Mouse (Mus musculus): ENCODE results near the gene Galr2.

The Galr2 gene

DNA sequence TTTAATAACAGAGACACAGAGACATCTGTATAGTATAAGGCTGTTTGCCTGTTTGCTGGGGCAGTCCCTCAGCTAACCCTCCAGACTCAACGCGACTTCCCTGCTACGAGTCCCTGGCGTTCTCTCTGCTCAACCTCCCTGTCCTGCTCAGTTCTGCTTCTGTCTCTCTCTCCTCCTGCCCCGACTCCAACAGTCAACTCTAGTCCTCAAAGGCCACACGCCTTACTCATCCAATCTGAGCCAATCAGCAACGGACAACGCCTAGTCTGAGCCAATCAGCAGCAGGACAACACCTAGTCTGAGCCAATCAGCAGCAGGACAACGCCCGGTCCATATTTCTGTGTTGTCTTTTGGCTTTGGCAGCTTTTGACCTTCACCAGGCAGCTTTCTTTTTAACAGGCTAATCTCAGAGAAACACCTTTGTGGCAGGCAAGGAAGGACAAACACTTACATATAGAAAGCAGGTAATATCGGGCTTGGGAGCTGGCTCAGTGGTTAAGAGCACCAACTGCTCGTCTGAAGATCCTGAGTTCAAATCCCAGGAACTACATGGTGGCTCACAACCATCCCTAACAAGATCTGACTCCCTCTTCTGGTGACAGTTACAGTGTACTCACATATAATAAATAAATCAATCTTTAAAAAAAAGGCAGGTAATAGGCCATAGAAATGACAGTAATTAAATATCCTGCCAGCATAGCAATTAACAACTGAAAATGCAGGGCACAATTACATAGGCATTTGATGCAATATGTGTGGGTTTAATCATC, 27.2 kb downstream of the Galr2 start:
- no peak for DNase-seq

DNA sequence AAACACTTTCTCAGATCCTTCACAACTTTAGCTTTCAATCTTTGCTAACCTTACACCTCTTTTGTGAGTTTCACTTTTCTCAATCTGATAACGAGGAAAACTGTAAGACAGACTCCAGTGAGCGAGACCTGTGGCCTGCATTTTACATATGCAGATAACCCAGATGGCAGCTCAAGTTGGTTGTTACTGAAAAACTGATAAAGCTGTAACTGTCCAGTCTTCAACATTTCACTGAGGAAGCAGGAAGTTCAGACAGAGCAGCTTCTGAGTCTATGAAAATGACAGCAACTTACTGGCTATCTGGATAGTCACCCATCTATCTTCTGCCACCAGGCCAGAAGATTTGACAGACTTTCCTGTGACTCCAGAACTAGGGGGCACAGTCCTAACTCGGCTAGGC, 28.9 kb downstream of the Galr2 start:
- DNase-seq = no peak

DNA sequence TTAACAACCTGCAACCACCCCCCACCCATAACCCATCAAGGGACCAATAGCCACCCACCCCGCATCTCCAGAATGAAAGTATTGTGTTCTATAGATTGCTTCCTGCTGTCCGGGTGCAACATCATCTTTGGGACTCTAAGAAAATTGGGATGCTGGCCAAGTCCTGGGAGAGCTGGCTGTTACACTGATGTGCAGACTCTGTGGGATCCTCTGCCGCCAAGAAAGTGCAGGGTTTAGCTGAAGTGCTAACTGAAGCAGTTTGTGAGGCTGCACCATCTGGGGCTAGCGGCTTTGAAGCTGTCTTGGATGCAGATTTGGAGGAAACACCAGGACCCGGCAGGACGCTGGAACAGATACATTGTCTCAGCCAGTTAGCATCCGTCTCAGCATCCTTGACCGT, 30.4 kb downstream of the Galr2 start:
- DNase-seq = no peak

DNA sequence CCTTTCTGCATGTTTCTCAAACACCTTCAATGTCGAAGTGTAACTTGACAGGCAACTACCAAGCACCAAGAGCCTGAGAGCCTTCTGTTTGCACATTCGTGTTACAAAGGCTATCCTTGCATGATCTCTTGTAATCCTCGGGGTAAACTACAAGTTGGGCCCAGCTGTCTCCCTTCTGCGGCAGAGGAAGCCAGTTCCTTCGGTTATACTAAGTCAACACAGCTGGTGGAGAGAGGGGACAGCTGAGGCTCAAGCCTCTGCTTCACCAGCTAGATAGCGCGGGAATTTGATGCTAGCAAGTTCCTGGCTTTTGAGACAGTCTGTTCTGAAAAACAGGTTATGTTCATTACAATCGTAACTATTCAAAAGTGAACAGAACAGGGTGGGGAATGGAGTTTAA, 31.6 kb downstream of the Galr2 start:
- DNase-seq = no peak

DNA sequence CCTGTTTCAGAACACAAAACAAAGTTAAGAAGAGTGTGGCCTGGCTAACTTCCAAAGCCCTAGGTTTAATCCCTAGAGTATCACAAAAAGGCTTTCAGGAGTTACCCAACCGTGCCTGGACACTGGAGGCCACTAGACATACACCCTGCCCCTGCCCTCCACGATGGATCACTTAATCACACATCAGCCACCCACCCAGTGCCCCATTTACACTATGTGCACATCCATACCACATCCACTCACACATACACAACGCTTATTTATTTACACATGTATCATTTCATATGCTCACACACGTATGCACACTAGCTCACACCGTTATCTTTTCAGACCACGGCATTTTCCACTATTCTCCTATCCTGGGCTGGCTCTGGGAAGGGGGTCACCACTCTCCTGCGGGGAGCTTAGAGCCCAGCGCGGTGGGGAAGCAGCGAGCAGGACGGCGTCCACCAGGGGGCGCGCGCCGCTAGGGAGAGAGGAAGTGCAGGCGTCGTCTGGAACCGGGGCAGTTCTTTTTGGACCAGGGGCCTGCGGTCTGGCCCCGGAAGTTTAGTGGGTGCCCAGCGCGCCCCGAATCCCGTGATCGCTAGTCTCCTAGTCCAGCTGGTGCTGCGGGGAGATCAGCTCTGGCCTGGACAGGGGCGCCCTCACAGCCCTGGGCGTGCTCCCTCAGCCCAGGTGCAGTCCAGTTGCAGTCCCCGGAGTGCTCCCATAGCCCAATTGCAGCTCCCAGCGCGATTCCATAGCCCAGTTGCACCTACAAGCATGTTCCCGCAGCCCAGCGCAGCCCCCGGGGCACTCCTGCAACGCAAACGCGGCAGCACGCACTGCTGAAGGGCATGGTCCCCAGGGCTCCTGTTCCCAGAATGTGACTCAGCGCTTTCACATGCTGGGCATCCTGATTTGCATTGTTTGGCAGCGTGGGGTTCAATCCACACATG, 38.2 kb downstream of the Galr2 start:
- peak; percentile 69 for DNase-seq

DNA sequence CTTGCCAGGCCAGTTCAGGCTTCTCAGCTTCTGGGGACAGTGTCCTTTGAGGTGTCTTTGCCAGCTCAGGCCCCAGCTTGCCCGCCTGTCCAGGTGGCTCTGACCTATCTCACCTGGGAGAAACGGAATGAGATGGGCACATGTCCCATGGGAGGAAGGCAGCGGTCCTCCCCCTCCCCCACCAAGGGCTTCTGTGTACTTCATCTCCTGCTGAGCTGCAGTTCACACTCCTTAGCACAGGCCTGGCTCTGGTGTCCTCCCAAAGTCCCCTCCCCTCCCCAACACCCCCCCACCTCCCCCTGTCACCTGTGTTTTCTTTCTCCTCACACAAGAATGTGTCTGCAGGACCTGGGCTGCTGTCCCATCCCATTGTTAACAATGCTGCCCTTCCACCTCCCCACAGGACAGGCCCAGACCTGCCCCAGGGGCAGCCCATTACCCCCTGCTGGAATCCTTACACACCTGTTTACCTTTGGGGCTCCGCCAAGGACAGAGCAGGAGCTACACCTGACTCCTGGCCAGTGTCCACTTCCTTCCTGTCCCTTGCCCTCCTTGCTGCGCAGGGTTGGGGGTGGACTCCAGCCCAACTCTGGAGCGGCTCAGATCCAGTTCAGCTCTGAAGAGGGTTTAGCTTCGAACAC, 46.3 kb downstream of the Galr2 start:
- no peak for DNase-seq

DNA sequence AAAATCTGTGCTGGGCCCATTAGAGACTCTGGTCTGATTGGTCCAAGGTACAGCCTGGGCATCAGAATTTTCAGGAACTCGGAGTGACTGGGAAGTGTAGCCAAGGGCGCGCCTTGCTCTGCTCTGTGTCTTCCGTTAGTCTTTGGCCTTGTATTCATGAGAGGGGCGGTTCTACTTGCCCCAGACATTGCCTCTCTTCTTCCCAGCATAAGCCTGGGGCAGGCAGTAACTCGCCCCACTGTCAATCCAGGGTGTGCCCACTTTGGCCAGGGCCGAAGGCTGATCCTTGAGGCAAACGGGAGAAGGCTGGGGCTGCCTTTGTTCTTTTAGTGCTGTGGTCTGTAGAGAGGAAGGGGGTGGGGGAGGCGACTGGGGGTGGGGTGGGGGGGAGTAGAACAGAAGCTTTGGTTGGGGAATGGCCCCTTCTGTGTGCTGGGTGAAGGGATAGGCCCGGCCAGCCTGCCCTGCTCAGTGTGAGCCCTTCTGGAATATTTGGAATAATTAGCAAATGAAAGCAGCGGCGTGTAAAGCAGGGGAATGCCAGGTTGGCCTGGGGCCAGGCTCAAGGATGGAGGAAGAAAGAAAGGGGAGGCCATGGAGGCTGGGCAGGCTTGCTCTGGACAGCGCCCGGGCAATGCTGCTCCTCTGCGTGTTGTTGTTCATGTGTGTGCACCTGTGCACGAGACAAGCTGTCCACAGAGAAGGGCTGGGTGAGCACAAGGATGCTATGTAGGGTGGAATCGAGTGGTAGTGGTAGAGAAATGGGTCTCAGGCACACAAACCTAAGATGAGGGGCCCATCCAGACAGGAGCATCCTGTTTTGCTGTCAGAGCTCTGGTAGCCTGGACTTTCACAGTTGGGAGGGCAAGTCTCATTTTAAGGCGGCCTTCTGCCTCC, 48.8 kb downstream of the Galr2 start:
- DNase-seq = no peak

DNA sequence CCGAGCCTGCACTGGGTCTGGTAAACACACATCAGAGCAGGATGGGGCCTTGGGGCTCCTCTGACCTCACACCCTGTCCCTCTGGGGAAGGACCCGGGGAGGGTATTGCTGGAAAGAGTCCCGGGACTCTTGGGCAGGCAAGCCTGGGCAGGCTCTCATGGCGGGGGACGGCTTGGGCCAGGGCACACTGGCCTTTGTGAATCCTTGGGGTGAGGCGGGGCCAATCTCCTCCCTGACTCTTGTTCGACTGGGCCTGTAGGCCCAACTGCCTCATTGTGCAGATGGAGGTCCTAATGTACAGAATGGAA, 49.4 kb downstream of the Galr2 start:
- DNase-seq = peak; percentile 66

DNA sequence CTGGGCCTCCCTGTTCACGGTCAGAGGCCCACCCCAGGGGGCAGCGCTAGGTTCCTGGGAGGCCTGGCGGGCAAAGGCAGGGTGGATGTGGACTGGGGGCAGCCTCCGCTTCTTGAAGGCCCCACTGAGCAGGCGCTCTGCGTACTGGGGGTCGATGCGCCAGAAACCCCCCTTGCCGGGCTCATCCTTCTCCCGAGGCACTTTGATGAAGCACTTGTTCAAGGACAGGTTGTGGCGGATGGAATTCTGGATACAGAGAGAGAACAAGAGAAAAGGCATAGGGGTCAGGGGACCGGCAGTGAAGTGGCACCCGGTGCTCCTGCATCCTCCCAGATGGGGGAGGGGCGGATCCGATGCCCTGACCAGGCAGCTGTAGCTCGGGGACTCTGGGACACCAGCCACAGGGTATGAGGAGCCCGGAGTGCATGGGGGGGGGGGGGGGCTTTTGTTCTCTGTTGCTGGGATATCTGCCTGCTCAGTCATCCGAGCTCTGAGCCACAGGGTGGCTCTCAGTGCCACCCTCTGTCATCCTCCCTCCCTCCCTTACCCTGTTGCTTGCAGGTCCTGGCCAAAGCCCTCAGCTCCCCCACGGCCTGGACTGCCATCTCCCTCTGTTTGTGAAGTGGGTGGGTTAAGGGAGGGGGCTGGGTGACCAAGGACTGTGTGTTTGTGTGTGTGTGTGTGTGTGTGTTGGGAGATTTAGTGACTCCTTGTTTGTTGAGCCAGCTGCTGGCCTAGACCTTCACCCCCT, 51.7 kb downstream of the Galr2 start:
- peak; percentile 85 for DNase-seq

DNA sequence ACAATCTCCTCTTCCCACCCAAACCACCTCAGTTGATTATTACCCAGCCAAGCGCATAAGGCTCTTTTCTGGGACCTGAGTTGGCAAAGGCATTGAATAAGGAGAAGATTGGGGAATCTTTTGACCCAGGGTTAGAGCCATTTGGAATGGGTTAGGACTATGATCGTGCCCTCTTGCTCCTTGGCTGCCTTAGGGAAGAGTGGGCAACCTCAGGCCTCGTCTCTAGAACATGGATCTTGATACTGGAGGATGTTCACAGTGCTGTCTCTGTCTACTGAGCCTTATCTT, 52.2 kb downstream of the Galr2 start:
- DNase-seq = no peak

Measured in layer of hippocampus, adult 9-11 months (tissue).